Mouse (Mus musculus): ENCODE results near the gene 9130213A22Rik. TPM values are rescaled to one million over a fixed set of nuclear protein-coding genes. Genes with fewer than 3 reads are reported as not detected.

Gene 9130213A22Rik
- polyA plus RNA-seq, 1 experiment from 2014 or later: 0.29 TPM

DNA sequence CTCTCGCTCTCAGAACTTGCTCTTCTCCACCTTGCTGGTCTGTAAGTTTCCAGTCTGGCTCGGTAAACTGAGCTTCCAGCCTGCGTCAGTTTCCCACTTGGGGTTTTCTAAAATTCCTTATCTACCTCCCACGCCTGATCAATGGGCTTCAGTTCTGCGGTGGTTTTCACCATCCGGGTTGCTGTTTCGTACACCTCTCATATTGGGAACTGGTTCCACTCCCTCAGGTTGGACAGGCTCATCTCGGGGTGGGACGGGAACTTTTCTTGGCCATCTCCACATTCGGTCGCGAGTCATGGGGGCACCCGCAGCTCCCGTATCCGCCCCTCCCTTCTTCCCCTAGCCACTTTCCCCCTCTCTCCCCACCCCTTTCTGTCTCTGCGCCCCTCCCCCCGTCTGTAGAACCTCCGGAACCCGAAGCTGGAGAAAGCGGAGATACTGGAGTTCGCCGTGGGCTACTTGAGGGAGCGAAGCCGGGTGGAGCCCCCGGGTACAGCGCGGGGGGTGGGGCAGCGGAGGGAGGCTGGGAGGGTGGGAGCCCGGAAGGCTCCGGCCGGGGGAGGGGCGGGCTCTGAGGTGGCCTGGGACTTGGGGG lies 551 bp downstream of the 9130213A22Rik start:
- Histone ChIP-seq H3K27ac (peak overlapping the region; percentile 93), H3K4me3 (replicated peaks) (peak overlapping the region; percentile 79), H3K4me1 (replicated peaks) (peaks cover 42% of the 10 kb centered on the region), H3K36me3 (no peaks in the 10 kb centered on the region), H3K9me3 (no peaks in the 10 kb centered on the region), H3K9ac (peak overlapping the region; percentile 78), H3K27me3 (replicated peaks) (no peaks in the 10 kb centered on the region), H3K4me2 (replicated peaks) (peak overlapping the region; percentile 92)
- ATAC-seq: no peak
- WGBS: under 1% methylated on average over 32 of the region's 32 CpGs

DNA sequence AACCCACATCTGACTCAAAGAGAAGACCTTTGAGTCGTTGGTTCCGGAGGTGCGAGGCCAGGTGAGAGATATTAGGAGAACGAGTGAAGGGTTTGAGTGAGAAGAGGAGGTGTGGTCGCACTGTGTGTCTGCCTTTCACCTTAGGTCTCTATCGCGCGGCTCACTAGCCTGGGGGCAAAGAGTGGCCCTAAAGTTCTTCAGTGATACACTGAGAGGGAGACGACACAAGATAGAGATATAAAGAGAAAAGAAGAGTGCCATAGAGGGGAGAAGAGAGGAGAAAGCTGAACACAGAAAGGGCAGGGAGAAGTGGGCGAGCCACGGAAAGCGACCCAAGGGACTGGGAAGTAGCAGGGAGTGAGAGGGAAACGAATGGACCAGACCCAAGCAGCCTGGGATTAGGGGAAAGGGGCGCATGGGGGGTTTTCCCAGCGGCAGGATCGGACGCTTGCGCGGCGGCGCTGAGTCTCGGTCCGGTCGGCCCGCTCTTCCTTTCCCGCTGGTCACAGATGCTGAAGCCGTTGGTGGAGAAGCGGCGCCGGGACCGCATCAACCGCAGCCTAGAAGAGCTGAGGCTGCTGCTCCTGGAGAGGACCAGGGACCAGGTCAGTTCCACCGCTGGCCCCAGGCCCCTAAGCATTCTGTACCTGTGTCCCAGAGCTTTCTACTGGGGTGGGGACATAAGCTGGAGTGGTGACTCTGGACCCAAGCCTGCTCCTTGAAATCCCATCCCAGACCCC lies 1.2 kb downstream of the 9130213A22Rik start:
- H3K27ac ChIP-seq: peak overlapping the region; percentile 93; the same call in 1 of the 2 replicates
- H3K4me3 ChIP-seq (replicated peaks): peak overlapping the region; percentile 79
- H3K4me1 ChIP-seq (replicated peaks): peaks cover 40% of the 10 kb centered on the region
- no peaks in the 10 kb centered on the region for H3K9me3 ChIP-seq
- peak overlapping the region; percentile 78 for H3K9ac ChIP-seq
- no peaks in the 10 kb centered on the region for H3K36me3 ChIP-seq
- under 1% methylated on average over 33 of the region's 33 CpGs for WGBS
- no peaks in the 10 kb centered on the region for H3K27me3 ChIP-seq (replicated peaks)
- H3K4me2 ChIP-seq (replicated peaks): peak overlapping the region; percentile 92
- no peak for ATAC-seq

DNA sequence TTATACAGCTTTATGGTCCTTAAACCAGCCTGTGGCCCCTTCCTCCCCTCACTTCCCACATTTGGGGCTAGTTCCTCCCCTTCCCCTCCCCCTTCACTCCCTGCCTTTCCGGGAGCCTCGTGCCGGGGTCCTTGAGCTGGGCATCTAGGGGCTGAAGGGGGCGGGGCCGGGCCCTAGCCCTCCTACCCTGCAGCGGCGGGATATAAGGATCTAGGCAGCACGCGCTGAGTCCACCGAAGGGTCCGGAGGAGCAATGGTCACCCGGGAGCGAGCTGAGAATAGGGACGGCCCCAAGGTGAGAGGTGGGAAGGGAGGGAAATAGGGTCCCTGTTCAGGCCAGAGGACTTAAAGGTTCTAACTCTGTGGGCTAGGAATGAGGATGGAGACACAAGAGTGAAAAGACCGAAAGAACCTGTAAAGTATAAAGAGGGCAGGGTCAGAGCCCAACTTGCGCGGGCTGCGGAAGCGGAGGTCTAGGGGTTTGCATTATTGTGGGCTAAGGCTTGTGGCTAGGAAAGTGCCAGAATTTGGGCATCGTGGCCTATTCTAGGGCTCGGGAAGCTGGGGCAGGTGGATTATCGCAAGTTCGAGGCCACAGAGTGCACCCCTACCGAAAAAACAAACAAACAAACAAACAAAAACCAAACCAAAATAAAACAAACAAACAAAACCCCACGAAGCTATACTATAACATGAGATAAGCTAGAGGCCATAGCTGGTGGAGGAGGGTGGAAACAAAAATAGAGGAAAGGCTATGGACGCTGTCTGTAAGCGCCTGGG lies 2.0 kb downstream of the 9130213A22Rik start, which contains the start of gene Hes7:
TSS of gene Hes7 (plus strand) at position 184 of the 780 bp plus-strand sequence.
- H3K9me3 ChIP-seq: no peaks in the 10 kb centered on the region
- peaks cover 37% of the 10 kb centered on the region for H3K4me1 ChIP-seq (replicated peaks)
- WGBS: 3% methylated on average over 27 of the region's 27 CpGs
- no peak for ATAC-seq
- no peaks in the 10 kb centered on the region for H3K36me3 ChIP-seq
- peak within 1 kb of the TSS; percentile 92 for H3K4me2 ChIP-seq (replicated peaks)
- H3K4me3 ChIP-seq (replicated peaks): peak within 1 kb of the TSS; percentile 79
- H3K27me3 ChIP-seq (replicated peaks): no peaks in the 10 kb centered on the region
- peak within 1 kb of the TSS; percentile 93; the same call in 1 of the 2 replicates for H3K27ac ChIP-seq
- peak within 1 kb of the TSS; percentile 78 for H3K9ac ChIP-seq

DNA sequence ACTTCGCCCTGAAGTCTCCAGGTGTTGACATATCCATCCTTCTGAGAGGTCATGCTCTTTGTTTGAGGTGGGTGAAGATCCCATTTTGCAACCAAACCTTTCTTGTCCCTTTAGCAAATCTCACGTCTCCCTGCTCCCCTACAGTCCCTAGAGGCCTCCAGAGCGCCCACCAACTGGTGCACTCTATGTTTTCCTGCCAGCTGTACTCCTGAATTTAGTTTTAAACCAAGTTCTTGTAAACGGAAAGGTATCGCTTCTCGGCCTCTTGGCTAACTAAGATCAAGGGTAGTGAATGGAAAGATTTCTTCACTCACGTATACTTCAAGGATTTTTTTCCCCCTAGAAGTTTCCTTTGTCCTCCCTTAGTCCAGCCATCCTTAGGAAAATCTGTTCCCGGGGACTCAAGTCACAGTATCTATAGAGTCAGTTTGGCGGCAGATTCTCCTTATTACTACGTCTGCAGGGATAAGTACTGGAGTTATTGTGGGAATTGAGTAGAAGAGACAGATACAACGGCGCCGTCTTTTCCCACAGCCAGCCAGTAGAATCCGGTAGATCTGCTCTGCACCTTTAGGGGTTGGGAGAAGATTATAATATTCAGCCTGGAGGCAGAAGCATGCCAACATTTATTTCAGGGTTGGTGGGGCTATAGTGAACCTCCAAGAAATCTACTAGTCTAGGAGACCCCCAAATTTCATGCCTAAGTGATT lies 2.8 kb downstream of the 9130213A22Rik start:
- Histone ChIP-seq H3K4me3 (replicated peaks) (peak overlapping the region; percentile 79), H3K27ac (no peak overlapping the region), H3K36me3 (no peaks in the 10 kb centered on the region), H3K9me3 (no peaks in the 10 kb centered on the region), H3K4me2 (replicated peaks) (peak overlapping the region; percentile 92), H3K27me3 (replicated peaks) (no peaks in the 10 kb centered on the region), H3K9ac (peak overlapping the region; percentile 26; the same call in 1 of the 2 replicates), H3K4me1 (replicated peaks) (peaks cover 37% of the 10 kb centered on the region)
- ATAC-seq: no peak
- WGBS: 49% methylated on average over 14 of the region's 14 CpGs

DNA sequence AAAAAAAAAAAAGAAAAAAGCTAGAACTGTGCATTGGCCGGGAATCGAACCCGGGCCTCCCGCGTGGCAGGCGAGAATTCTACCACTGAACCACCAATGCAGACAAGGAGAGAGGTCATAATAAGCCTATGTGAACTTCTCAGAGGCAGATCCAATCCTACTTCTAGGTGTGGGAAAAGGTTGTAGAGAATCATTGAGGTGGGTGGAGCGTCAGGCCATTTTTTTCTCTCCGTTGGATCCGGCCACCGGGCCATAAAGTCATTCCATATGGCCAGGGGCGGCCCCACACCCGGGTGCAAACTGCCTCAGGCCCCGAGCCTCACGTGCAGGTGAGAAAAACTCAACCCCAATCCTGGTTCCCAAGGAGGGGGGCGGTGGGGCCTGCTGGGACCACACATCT lies 3.6 kb downstream of the 9130213A22Rik start:
- Histone ChIP-seq H3K9ac (peak overlapping the region; percentile 22; the same call in 1 of the 2 replicates), H3K9me3 (no peaks in the 10 kb centered on the region), H3K36me3 (no peaks in the 10 kb centered on the region), H3K4me3 (replicated peaks) (peak overlapping the region; percentile 76), H3K4me1 (replicated peaks) (peaks cover 37% of the 10 kb centered on the region), H3K4me2 (replicated peaks) (peak overlapping the region; percentile 92), H3K27ac (peak overlapping the region; percentile 72; the same call in 1 of the 2 replicates), H3K27me3 (replicated peaks) (no peaks in the 10 kb centered on the region)
- ATAC-seq: peak; percentile 29
- WGBS: 0% methylated on average over 15 of the region's 15 CpGs

DNA sequence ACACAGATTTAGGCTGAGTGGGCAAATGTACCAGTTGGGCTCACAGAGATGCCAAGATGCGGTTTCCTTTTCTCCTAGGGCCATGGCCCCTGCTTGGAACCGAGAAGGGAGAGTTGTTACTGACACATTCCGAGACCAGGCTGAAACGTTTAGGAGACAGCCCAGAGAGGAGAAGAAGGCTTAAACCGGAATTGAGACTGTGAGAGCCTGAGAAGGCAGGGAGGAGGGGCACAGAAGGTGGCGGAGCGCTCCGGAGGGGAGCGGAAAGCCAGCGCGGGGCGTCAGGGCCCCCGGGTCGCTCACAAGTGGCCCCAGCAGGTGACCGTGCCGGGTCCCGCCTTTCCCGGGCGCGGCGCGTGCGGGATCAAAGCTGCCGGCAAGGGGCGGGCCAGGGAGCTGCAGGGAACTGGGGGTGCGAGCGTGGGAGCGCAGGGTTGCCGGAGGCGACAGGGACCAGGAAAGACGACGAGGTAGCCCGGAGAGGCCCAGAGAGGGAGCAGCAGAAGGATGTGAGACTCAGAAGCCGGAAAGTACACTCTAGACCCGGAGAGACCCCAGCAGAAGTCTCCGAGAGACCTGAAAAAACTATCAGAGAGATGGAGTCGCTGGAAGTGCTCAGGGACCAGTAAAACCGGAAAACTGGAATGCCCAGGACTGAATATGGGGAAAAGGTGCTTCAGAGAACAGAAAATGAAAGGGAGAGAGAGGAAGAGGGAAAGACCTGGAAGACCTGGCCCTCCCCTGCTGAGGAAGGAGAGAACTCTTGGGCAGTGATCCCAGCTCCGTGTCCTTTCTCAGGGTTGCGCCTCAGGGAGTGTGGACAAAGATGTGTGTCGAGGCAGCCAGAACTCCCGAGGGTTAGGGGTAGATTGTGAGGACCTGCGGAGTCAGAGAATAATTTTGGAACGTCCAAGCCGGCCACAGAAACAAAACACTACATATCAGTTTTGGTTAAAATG lies 4.4 kb downstream of the 9130213A22Rik start:
- H3K36me3 ChIP-seq: no peaks in the 10 kb centered on the region
- no peaks in the 10 kb centered on the region for H3K9me3 ChIP-seq
- H3K27ac ChIP-seq: peak overlapping the region; percentile 72
- H3K27me3 ChIP-seq (replicated peaks): no peaks in the 10 kb centered on the region
- ATAC-seq: peak; percentile 42
- H3K9ac ChIP-seq: peak overlapping the region; percentile 65
- H3K4me2 ChIP-seq (replicated peaks): peak overlapping the region; percentile 86
- H3K4me1 ChIP-seq (replicated peaks): peaks cover 37% of the 10 kb centered on the region
- under 1% methylated on average over 45 of the region's 45 CpGs for WGBS
- peak overlapping the region; percentile 76 for H3K4me3 ChIP-seq (replicated peaks)

DNA sequence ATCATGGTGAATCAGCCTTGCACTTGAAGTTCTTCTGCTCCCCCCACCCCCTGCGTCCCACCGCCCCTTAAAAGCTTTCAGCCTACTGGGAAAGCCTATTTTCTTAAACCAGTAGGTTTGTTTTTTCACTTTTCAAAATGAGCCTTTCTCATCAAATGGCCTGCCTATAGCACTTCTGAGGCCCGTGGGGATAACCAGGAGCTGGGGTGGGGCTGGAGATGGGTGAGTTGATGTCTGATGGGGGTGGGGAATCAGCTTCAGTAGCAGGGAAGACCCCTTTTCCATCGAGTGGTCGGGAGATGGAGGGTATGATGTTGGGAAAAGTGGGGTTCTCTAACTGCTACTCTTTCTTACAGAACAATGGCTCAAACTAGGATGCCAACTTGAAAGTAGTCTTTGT lies 5.5 kb downstream of the 9130213A22Rik start:
- no peak for ATAC-seq
- Histone ChIP-seq H3K27me3 (replicated peaks) (no peaks in the 10 kb centered on the region), H3K36me3 (no peaks in the 10 kb centered on the region), H3K4me2 (replicated peaks) (peak overlapping the region; percentile 86; the same call in 1 of the 2 replicates), H3K4me3 (replicated peaks) (no peak overlapping the region), H3K27ac (no peak overlapping the region), H3K9me3 (no peaks in the 10 kb centered on the region), H3K4me1 (replicated peaks) (peaks cover 35% of the 10 kb centered on the region), H3K9ac (no peak overlapping the region)
- 51% methylated on average over 5 of the region's 5 CpGs for WGBS

DNA sequence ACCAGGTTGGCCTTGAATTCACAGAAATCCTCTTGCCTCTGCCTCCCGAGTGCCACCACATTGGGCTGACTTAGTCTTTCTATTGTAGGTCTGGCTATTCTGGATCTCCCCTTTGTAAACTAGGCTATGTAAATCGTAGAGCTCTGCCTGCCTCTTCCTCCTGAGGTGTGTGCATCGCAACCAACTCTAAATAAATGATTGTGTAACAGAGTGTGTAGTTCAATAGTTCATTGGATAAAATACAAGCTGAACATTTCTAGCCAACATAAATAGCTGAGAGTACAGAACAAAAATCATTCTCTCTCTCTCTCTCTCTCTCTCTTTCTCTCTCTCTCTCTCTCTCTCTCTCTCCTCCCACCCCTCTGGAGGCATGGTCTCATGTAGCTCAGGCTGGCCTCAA lies 7.8 kb downstream of the 9130213A22Rik start:
- Histone ChIP-seq H3K4me1 (replicated peaks) (peaks cover 21% of the 10 kb centered on the region), H3K27me3 (replicated peaks) (no peaks in the 10 kb centered on the region), H3K36me3 (no peaks in the 10 kb centered on the region), H3K27ac (no peak overlapping the region), H3K4me3 (replicated peaks) (no peak overlapping the region), H3K9me3 (no peaks in the 10 kb centered on the region), H3K4me2 (replicated peaks) (no peak overlapping the region), H3K9ac (no peak overlapping the region)
- no peak for ATAC-seq
- 83% methylated on average over 3 of the region's 3 CpGs for WGBS

DNA sequence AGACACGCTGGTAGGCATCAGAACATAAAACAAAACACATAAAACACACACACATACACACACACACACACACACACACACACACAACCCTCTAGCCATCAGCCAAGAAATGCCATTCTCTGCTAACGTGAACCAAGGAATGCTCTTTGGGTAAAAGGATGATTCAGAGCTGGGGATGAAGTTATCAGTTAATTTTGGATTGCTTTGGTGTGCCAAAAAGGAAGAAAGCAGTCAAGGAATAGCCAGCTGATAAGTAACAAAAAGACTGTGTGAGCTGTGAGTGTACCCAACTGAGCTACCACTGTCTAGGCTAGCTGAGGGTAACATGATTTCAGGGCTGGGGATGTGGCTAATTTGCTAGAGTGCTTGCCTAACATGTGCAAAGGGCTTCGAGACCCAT lies 8.4 kb downstream of the 9130213A22Rik start:
- Histone ChIP-seq H3K9me3 (no peaks in the 10 kb centered on the region), H3K4me3 (replicated peaks) (no peak overlapping the region), H3K4me1 (replicated peaks) (peaks cover 20% of the 10 kb centered on the region), H3K27ac (no peak overlapping the region), H3K27me3 (replicated peaks) (no peaks in the 10 kb centered on the region), H3K36me3 (peaks cover 2% of the 10 kb centered on the region), H3K4me2 (replicated peaks) (no peak overlapping the region), H3K9ac (no peak overlapping the region)
- 71% methylated on average over 3 of the region's 3 CpGs for WGBS
- ATAC-seq: no peak

DNA sequence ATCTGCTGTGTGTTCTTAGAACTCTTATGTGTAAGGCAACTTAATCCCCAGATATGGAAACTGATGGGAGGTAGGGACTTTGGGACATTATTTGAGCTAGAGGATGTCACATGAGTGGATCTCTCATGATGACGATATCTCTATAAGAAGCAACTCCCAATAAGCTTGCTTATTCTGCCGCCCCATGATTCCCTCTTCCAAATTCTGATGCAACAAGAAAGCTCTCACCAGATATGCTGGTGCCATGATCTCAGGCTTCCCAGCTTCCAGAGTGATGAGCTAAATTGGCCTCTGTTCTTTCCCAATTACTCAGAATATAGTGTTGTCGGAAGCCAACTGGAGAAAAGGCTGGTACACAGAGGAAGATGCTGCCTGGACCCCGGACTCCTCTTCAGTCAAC lies 10.5 kb downstream of the 9130213A22Rik start:
- no peaks in the 10 kb centered on the region for H3K9me3 ChIP-seq
- ATAC-seq: no peak
- WGBS: 61% methylated on average over 4 of the region's 4 CpGs
- no peak overlapping the region for H3K4me2 ChIP-seq (replicated peaks)
- no peaks in the 10 kb centered on the region for H3K27me3 ChIP-seq (replicated peaks)
- H3K36me3 ChIP-seq: peaks cover 19% of the 10 kb centered on the region
- no peak overlapping the region for H3K4me3 ChIP-seq (replicated peaks)
- H3K9ac ChIP-seq: no peak overlapping the region
- H3K27ac ChIP-seq: no peak overlapping the region
- 0 out of 2 replicates have a peak, but pooled peaks cover 12% of the 10 kb centered on the region for H3K4me1 ChIP-seq (replicated peaks)
